Mouse (Mus musculus) CH12.LX (cell line): ENCODE measurements around the gene Ccdc32. TPM values are rescaled to one million over a fixed set of nuclear protein-coding genes. Genes with fewer than 3 reads are reported as not detected.

Experiments used
- DNase-seq: peaks from one replicate; pipeline ENCODE4 v3.0.0-alpha.2; 2013; ENCODE audit errors: extremely low read depth
- H3K27ac ChIP-seq: 2 replicates; pipeline ENCODE4 v1.5.1; 2012; ENCODE audit warnings: low read depth, mild to moderate bottlenecking, control low read depth, moderate library complexity; ENCODE audit not compliant: insufficient read depth
- H3K27me3 ChIP-seq: replicated peaks from 2 replicates; pipeline ENCODE3; 2012; ENCODE audit warnings: inconsistent platforms
- H3K36me3 ChIP-seq, 2 experiments: replicated peaks in 1 of 2; 2 replicates each; pipeline versions ENCODE3 to v1.6.1; 2012; ENCODE audit warnings: inconsistent platforms in 1 of 2, low read length in 1 of 2, mild to moderate bottlenecking in 1 of 2, mixed read lengths in 1 of 2, moderate library complexity in 1 of 2; ENCODE audit not compliant: control insufficient read depth in 1 of 2, insufficient read depth in 1 of 2
- H3K4me1 ChIP-seq, 2 experiments: 2 replicates each; pipeline ENCODE4 v1.6.1; 2012; ENCODE audit warnings: inconsistent platforms in 1 of 2, moderate library complexity in 1 of 2; ENCODE audit not compliant: insufficient read depth in 2 of 2, control insufficient read depth in 1 of 2
- H3K4me2 ChIP-seq: 2 replicates; pipeline ENCODE4 v1.6.1; 2012; ENCODE audit warnings: low read depth, mild to moderate bottlenecking, control low read depth; ENCODE audit not compliant: poor library complexity, insufficient read depth, severe bottlenecking
- H3K4me3 ChIP-seq, 3 experiments: fragments of 150-350 bp in 1 of 3; sonication (generic) in 1 of 3; replicated peaks in 1 of 3; 2 replicates each; pipeline versions ENCODE3 to v1.5.1; 2011 to 2012; ENCODE audit warnings: low read depth in 2 of 3, low read length in 2 of 3, mild to moderate bottlenecking in 2 of 3, moderate library complexity in 2 of 3, control low read depth in 1 of 3, improper control_type of control experiment in 1 of 3, inconsistent platforms in 1 of 3, mixed read lengths in 1 of 3; ENCODE audit not compliant: poor library complexity in 1 of 3
- H3K79me2 ChIP-seq: replicated peaks from 2 replicates; pipeline ENCODE4 v1.6.1; 2012; ENCODE audit warnings: mild to moderate bottlenecking, moderate library complexity; ENCODE audit not compliant: control insufficient read depth, poor library complexity, insufficient read depth, severe bottlenecking; ENCODE audit errors: extremely low read depth
- H3K9ac ChIP-seq: 2 replicates; pipeline ENCODE4 v1.6.1; 2012; ENCODE audit warnings: low read depth, mild to moderate bottlenecking, control low read depth, moderate library complexity; ENCODE audit not compliant: insufficient read depth
- H3K9me3 ChIP-seq: replicated peaks from 2 replicates; pipeline ENCODE3; 2012; ENCODE audit warnings: low read length, inconsistent platforms, mixed read lengths
- BHLHE40 ChIP-seq: IDR thresholded peaks from 2 replicates; pipeline ENCODE4 v1.6.1; 2011; ENCODE audit warnings: mild to moderate bottlenecking, low read depth, low read length, improper control_type of control experiment
- CHD2 ChIP-seq: IDR thresholded peaks from 2 replicates; pipeline ENCODE4 v1.6.1; 2011; ENCODE audit warnings: low read length, improper control_type of control experiment
- CTCF ChIP-seq, 2 experiments: IDR thresholded peaks in 1 of 2; conservative IDR thresholded peaks in 1 of 2; 2 replicates each; pipeline ENCODE4 v1.5.1; 2011 to 2012; ENCODE audit warnings: low read depth in 2 of 2, low read length in 2 of 2, improper control_type of control experiment in 1 of 2, inconsistent platforms in 1 of 2, mild to moderate bottlenecking in 1 of 2, moderate library complexity in 1 of 2
- ELF1 ChIP-seq: IDR thresholded peaks from 2 replicates; pipeline ENCODE4 v1.6.1; 2014; ENCODE audit warnings: low read depth, mild to moderate bottlenecking, inconsistent platforms, low read length, improper control_type of control experiment
- IRF4 ChIP-seq: IDR thresholded peaks from 2 replicates; pipeline ENCODE4 v1.6.1; 2014; ENCODE audit warnings: low read depth, mild to moderate bottlenecking, inconsistent platforms, low read length, improper control_type of control experiment
- JUN ChIP-seq: IDR thresholded peaks from 2 replicates; pipeline ENCODE4 v1.6.1; 2011; ENCODE audit warnings: low read depth, mild to moderate bottlenecking, low read length, improper control_type of control experiment, moderate library complexity; ENCODE audit not compliant: insufficient read depth
- MAX ChIP-seq: IDR thresholded peaks from 2 replicates; pipeline ENCODE4 v1.6.1; 2011; ENCODE audit warnings: low read length, improper control_type of control experiment
- MYC ChIP-seq: IDR thresholded peaks from 2 replicates; pipeline ENCODE4 v1.6.1; 2011; ENCODE audit warnings: low read depth, mild to moderate bottlenecking, improper control_type of control experiment, low read length
- NRF1 ChIP-seq: IDR thresholded peaks from 2 replicates; pipeline ENCODE4 v1.6.1; 2014; ENCODE audit warnings: low read depth, mild to moderate bottlenecking, inconsistent platforms, low read length, improper control_type of control experiment, moderate library complexity
- PAX5 ChIP-seq: IDR thresholded peaks from 2 replicates; pipeline ENCODE4 v1.6.1; 2012; ENCODE audit warnings: low read length, inconsistent platforms, mixed read lengths
- POLR2A ChIP-seq: IDR thresholded peaks from 2 replicates; pipeline ENCODE4 v1.6.1; 2011; ENCODE audit warnings: low read depth, mild to moderate bottlenecking, improper control_type of control experiment, low read length
- RAD21 ChIP-seq: IDR thresholded peaks from 2 replicates; pipeline ENCODE4 v1.6.1; 2011; ENCODE audit warnings: low read depth, mild to moderate bottlenecking, low read length, improper control_type of control experiment, moderate library complexity
- SIN3A ChIP-seq: IDR thresholded peaks from 2 replicates; pipeline ENCODE4 v1.6.1; 2012; ENCODE audit warnings: low read length, improper control_type of control experiment, inconsistent platforms
- SMC3 ChIP-seq: IDR thresholded peaks from 2 replicates; pipeline ENCODE4 v1.6.1; 2011; ENCODE audit warnings: low read depth, low read length, improper control_type of control experiment
- USF2 ChIP-seq: conservative IDR thresholded peaks from 2 replicates; pipeline ENCODE4 v1.6.1; 2011; ENCODE audit warnings: low read depth, low read length, improper control_type of control experiment
- ZC3H11A ChIP-seq: IDR thresholded peaks from 2 replicates; pipeline ENCODE4 v1.6.1; 2012; ENCODE audit warnings: low read depth, mild to moderate bottlenecking, inconsistent platforms, low read length, improper control_type of control experiment
- ZMIZ1 ChIP-seq: IDR thresholded peaks from 2 replicates; pipeline ENCODE4 v1.6.1; 2012; ENCODE audit warnings: low read depth, mild to moderate bottlenecking, inconsistent platforms, low read length, improper control_type of control experiment
- dilution Hi-C: fragments of 300-500 bp; cut with MboI; formaldehyde crosslinking; loops from 2 replicates; pipeline ENCODE4 v1.14.3; 2020; ENCODE audit warnings: low sequenced_read_pairs; ENCODE audit not compliant: extremely low pct_unique_long_range_greater_than_20kb, extremely low pct_ligation_motif_present
- in situ Hi-C: fragments of 300-500 bp; cut with MboI; formaldehyde crosslinking; loops from 3 replicates; pipeline ENCODE4 v1.14.3; 2019; ENCODE audit warnings: low sequenced_read_pairs, low pct_ligation_motif_present, low pct_unique_long_range_greater_than_20kb, mixed read lengths
- polyA plus RNA-seq: library from polyadenylated mRNA; unstranded; fragments of >175 nt; gene quantifications from 2 replicates; pipeline ENCODE4 v1.2.1, GENCODE M21; 2012; ENCODE audit warnings: low read depth; ENCODE audit not compliant: insufficient read length
- total RNA-seq, 2 experiments: library from RNA; depleted of rRNA; stranded (reverse); fragments of 300-350 nt in 1 of 2; fragments of >200 nt in 1 of 2; gene quantifications; 2 replicates each; pipeline ENCODE4 v1.2.3; 2012 to 2014

Ccdc32 gene
- total and polyA plus RNA-seq, 3 experiments, result 11.5 to 18.3 (median 11.7) TPM

- Histone ChIP-seq H3K27me3 (peaks cover 22% of the 10 kb centered on the region), H3K79me2 (no peaks in the 10 kb centered on the region), H3K36me3 (no peaks in the 10 kb centered on the region), H3K4me1 (peaks cover 6 to 24% of the 10 kb centered on the region in 2 experiments), H3K4me2 (no peak overlapping the region), H3K27ac (no peak overlapping the region), H3K9me3 (peaks cover 5% of the 10 kb centered on the region), H3K9ac (no peak overlapping the region), H3K4me3 (no peak overlapping the region)
- in situ Hi-C loops (no loop called here), dilution Hi-C loops (no loop called here)
- TF ChIP-seq PAX5 (no peak), MAX (no peak), USF2 (no peak), IRF4 (no peak), JUN (no peak)
- no peak for DNase-seq
Measured at GRCm38 (mm10) chr2:118980841-118981240, 48.4 kb downstream of the Ccdc32 start.

- no peak overlapping the region for H3K9ac ChIP-seq
- TF ChIP-seq IRF4, result no peak
- peak; percentile 64 for TF ChIP-seq RAD21
- TF ChIP-seq SMC3, result peak; percentile 40
- TF ChIP-seq CTCF (conservative IDR thresholded peaks at IDR 0.05 in 1 of 2, IDR thresholded peaks at IDR 0.05 in 1 of 2; ENCODE audit: low read depth in 2 of 2, low read length in 2 of 2), result peak; percentile 22 to 59; a peak in 2 of 4 replicates
- TF ChIP-seq POLR2A, result no peak
- TF ChIP-seq ZMIZ1, result no peak
- TF ChIP-seq, all 38 proteins: peak for 3
- Histone ChIP-seq H3K36me3 (no peaks in the 10 kb centered on the region), H3K27ac (no peak overlapping the region), H3K27me3 (peaks cover 42% of the 10 kb centered on the region), H3K4me2 (no peak overlapping the region), H3K4me1 (peaks cover 3 to 19% of the 10 kb centered on the region in 2 experiments; a peak in 3 of 4 replicates), H3K4me3 (no peak overlapping the region), H3K79me2 (no peaks in the 10 kb centered on the region), H3K9me3 (peaks cover 5% of the 10 kb centered on the region)
- peak; percentile 45 for DNase-seq
- dilution Hi-C loops, result no loop called here
- in situ Hi-C loops, result loop anchor here (5.0 to 10.0 kb wide), 3 partner anchors 66 to 213 kb away; partner anchors contain the start of gene Ccdc9b
Measured at GRCm38 (mm10) chr2:118978064-118978463, 51.1 kb downstream of the Ccdc32 start.

- in situ Hi-C loops (loop anchor here (5.0 to 10.0 kb wide), 3 partner anchors 65 to 212 kb away; partner anchors contain the start of gene Ccdc9b), dilution Hi-C loops (no loop called here)
- Histone ChIP-seq H3K4me2 (no peak overlapping the region), H3K27ac (no peak overlapping the region), H3K4me3 (no peak overlapping the region), H3K79me2 (no peaks in the 10 kb centered on the region), H3K27me3 (peaks cover 42% of the 10 kb centered on the region), H3K36me3 (no peaks in the 10 kb centered on the region), H3K9me3 (no peaks in the 10 kb centered on the region), H3K9ac (no peak overlapping the region), H3K4me1 (peaks cover 3 to 23% of the 10 kb centered on the region in 2 experiments; a peak in 3 of 4 replicates)
- TF ChIP-seq MYC (no peak), BHLHE40 (no peak), ZC3H11A (no peak), SIN3A (no peak), MAX (no peak), USF2 (no peak), CHD2 (no peak), NRF1 (no peak), ELF1 (no peak)
- DNase-seq, result no peak
Measured at GRCm38 (mm10) chr2:118976941-118977340, 52.3 kb downstream of the Ccdc32 start.
